Mouse (Mus musculus): ENCODE data around the gene Ccdc12.

The Ccdc12 gene

GRCm38 (mm10) chr9:110746238-110746637 lies 89.9 kb downstream of the Ccdc12 start:
- ChIA-PET POLR2A (interaction anchor here in 3 of 4 experiments (0.5 to 1.9 kb wide), 9 partner anchors 10 to 396 kb away, joined by 3 to 7 read pairs (median 4); no protein-coding TSS in a partner anchor), CTCF (interaction anchor here in 3 of 4 experiments (0.7 to 1.9 kb wide), 6 partner anchors 9 to 413 kb away, joined by 3 to 6 read pairs (median 4); partner anchors contain the start of gene Scap (in 1 of the 3))

DNA sequence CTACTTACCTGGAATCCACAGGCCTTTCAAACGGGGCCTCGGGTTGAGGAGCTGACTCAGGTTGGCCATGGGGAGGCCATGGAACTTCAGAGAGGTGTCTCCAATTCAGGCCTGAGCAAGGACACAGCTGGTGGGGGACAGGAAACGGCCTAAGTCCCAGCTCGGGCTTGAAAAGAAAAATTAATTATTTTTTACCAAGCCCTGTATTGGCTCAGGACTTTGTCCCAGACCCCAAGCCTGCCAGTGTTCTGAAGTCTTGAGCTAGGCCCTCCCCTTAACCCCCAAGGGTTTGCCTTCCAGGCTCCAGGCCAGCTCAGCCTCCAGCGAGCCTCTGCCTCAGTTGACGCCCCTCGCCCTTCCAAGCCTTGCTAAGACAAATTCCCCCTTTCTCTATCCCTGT lies 90.7 kb downstream of the Ccdc12 start, which contains the start of gene Pth1r:
TSS of gene Pth1r (minus strand) at position 185 of the 400 bp plus-strand sequence.
- ChIA-PET POLR2A (interaction anchor here in 1 of 4 experiments (0.6 to 1.9 kb wide), 3 partner anchors 9 to 200 kb away, joined by 3 to 7 read pairs (median 6); no protein-coding TSS in a partner anchor), CTCF (interaction anchor here (0.5 to 1.9 kb wide), 9 partner anchors 9 to 250 kb away, joined by 3 to 5 read pairs (median 4); no protein-coding TSS in a partner anchor)

- ChIA-PET CTCF (interaction anchor here in 2 of 4 experiments (0.6 to 1.9 kb wide), 3 partner anchors 9 to 33 kb away, joined by 3 to 5 read pairs (median 3); no protein-coding TSS in a partner anchor), POLR2A (interaction anchor here in 1 of 4 experiments (1.6 kb wide), 1 partner anchor 10 kb away, joined by 4 read pairs; no protein-coding TSS in a partner anchor)
Observed at GRCm38 (mm10) chr9:110748451-110748850, 92.1 kb downstream of the Ccdc12 start.

DNA sequence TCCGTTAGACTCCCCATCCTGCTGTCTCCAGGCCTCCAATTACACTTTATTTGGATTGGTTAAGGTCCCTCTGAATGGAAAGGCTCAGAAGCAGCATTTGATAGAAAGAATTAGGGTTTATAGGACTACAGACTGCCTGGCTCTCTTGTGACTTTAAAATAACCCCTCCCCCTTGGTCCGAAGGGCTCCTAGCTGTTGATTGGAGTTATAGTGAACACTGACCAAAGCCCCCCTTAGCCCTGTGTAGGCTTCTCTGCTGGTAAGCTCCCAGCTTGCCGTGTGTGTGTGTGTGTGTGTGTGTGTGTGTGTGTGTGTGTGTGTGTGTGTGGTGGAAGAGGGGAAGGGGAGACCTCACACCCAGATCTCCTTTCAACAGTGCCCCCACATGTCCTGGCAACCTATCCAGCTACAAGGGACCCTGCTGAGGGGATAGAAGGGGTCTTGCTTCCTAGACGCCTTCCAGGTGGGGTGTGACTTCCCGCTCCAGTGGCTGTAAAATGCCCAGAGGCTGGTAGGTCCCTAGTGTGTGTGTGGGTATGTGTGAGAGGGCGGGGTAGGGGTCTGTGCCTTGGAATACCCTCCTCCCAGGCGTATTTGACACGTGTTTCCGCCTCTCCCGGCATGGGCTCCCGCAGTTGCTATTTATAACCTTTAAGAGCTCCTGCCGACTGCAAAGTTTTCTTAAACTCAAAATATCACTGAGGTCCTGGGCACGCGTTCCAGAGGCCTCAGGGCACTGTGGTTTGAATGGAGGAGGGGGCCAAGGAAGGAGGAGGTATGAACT lies 94.3 kb downstream of the Ccdc12 start:
- ChIA-PET POLR2A (interaction anchor here in 2 of 4 experiments (0.6 to 1.3 kb wide), 5 partner anchors 8 to 90 kb away, joined by 3 to 4 read pairs (median 3); no protein-coding TSS in a partner anchor), CTCF (interaction anchor here in 2 of 4 experiments (0.6 to 0.7 kb wide), 2 partner anchors 29 to 31 kb away, joined by 3 to 4 read pairs; no protein-coding TSS in a partner anchor)

- ChIA-PET POLR2A (interaction anchor here in 2 of 4 experiments (1.0 to 1.3 kb wide), 3 partner anchors 9 to 19 kb away, joined by 3 to 4 read pairs (median 3); no protein-coding TSS in a partner anchor), CTCF (interaction anchor here in 1 of 4 experiments (0.6 kb wide), 1 partner anchor 90 kb away, joined by 5 read pairs; no protein-coding TSS in a partner anchor)
Observed at GRCm38 (mm10) chr9:110751412-110751811, 95.1 kb downstream of the Ccdc12 start.

- ChIA-PET CTCF (interaction anchor here in 2 of 4 experiments (1.5 to 2.0 kb wide), 2 partner anchors 9 to 341 kb away, joined by 4 read pairs; no protein-coding TSS in a partner anchor), POLR2A (interaction anchor here in 3 of 4 experiments (0.6 to 1.3 kb wide), 3 partner anchors 9 to 338 kb away, joined by 3 to 6 read pairs (median 4); no protein-coding TSS in a partner anchor)
Observed at GRCm38 (mm10) chr9:110752917-110753435, 96.7 kb downstream of the Ccdc12 start.

- ChIA-PET CTCF (interaction anchor here in 3 of 4 experiments (0.6 to 2.0 kb wide), 3 partner anchors 10 to 728 kb away, joined by 4 to 7 read pairs (median 4); no protein-coding TSS in a partner anchor), POLR2A (interaction anchor here in 3 of 4 experiments (0.6 to 1.3 kb wide), 3 partner anchors 10 to 339 kb away, joined by 3 to 6 read pairs (median 4); no protein-coding TSS in a partner anchor)
Observed at GRCm38 (mm10) chr9:110753773-110754172, 97.5 kb downstream of the Ccdc12 start.

DNA sequence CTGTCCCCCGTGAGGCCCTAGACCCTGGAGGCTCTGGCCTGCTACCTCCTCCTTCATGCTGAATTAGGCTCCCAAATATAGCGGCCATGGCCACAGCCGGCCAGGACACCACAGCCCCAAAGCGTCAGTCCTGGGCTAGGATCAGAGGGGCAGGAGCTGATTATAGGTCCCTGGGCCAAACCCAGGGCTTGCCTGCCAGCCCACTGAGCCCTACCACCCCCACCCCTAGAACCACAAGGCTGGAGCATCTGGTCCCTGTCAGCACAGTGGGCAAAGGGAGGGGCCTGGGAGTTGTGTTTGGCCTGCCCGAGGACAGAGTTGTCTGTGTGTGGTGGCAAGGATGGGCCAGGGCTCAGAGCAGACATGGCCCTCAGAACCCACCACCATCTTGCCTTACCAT lies 101.5 kb downstream of the Ccdc12 start:
- ChIA-PET CTCF (interaction anchor here in 2 of 4 experiments (0.8 to 1.1 kb wide), 2 partner anchors 30 to 165 kb away, joined by 3 to 4 read pairs; no protein-coding TSS in a partner anchor), POLR2A (interaction anchor here in 1 of 4 experiments (1.4 kb wide), 1 partner anchor 9 kb away, joined by 4 read pairs; no protein-coding TSS in a partner anchor)

GRCm38 (mm10) chr9:110758605-110759004 lies 102.3 kb downstream of the Ccdc12 start:
- POLR2A ChIA-PET: interaction anchor here in 2 of 4 experiments (0.7 to 1.7 kb wide), 5 partner anchors 9 to 104 kb away, joined by 3 to 7 read pairs (median 3); partner anchors contain the start of gene Pth1r (in 1 of the 2)
- CTCF ChIA-PET: interaction anchor here (0.8 to 3.1 kb wide), 9 partner anchors 12 to 164 kb away, joined by 3 to 14 read pairs (median 4); partner anchors contain the start of gene Pth1r (in 1 of the 4)

GRCm38 (mm10) chr9:110759265-110759664 lies 103.0 kb downstream of the Ccdc12 start:
- POLR2A ChIA-PET: interaction anchor here in 2 of 4 experiments (0.5 to 1.7 kb wide), 7 partner anchors 10 to 105 kb away, joined by 3 to 7 read pairs (median 4); partner anchors contain the start of gene Pth1r (in 1 of the 2)
- CTCF ChIA-PET: interaction anchor here (0.5 to 3.1 kb wide), 16 partner anchors 9 to 341 kb away, joined by 3 to 14 read pairs (median 3); partner anchors contain the start of gene Pth1r (in 1 of the 4)

- CTCF ChIA-PET: interaction anchor here (0.8 to 3.1 kb wide), 5 partner anchors 18 to 110 kb away, joined by 3 to 14 read pairs (median 4); no protein-coding TSS in a partner anchor
- POLR2A ChIA-PET: interaction anchor here in 3 of 4 experiments (0.6 to 1.1 kb wide), 6 partner anchors 9 to 428 kb away, joined by 3 to 7 read pairs (median 3); partner anchors contain the start of gene Scap (in 1 of the 3)
Observed at GRCm38 (mm10) chr9:110760886-110761285, 104.6 kb downstream of the Ccdc12 start.

Measured in embryonic stem cell, embryonic (primary cell).